Mouse (Mus musculus) MEL-GATA-1-ER (cell line): ENCODE data around the gene Dcakd.

Source experiments
- DNase-seq: peaks from one replicate; pipeline ENCODE4 v3.0.0-alpha.2; 2012; ENCODE audit warnings: low read depth; ENCODE audit errors: extremely low read depth

Dcakd gene

DNA sequence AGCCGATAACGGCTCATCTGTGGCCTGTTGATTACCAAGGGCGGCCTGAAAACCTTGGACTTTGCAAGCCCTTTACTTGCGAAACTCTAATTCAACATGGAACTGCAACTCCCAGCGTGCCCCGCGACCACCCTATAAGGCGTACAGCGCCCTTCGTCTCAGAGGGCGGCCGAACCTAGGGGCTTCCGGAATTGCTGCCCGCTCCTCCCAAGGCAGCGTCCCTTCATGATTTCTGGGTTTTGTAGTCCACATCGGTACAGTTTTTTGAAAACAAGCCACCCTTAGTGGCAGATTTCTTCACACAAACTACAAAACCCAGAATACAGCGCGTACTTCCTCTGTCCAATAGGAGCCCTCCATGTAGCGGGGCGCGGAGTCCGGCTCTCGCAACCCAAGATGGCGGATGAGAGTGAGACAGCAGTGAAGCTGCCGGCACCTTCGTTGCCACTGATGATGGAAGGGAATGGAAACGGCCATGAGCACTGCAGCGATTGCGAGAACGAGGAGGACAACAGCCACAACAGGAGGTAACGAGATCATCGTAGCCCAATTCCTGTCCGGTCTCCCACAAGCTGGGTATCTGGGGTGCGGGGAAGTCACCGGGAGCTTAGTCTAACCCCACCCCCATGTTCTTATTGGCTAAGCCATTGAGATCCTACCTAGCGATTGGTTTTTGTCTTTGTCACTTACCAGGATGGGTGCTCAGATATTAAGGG lies at the start of gene Dcakd, which contains the start of gene Nmt1:
Gene Dcakd (minus strand): TSS at position 158 of the 716 bp plus-strand sequence.
Gene Nmt1 (plus strand): TSS at position 15 of the 716 bp plus-strand sequence.
- peak; percentile 97 for DNase-seq

DNA sequence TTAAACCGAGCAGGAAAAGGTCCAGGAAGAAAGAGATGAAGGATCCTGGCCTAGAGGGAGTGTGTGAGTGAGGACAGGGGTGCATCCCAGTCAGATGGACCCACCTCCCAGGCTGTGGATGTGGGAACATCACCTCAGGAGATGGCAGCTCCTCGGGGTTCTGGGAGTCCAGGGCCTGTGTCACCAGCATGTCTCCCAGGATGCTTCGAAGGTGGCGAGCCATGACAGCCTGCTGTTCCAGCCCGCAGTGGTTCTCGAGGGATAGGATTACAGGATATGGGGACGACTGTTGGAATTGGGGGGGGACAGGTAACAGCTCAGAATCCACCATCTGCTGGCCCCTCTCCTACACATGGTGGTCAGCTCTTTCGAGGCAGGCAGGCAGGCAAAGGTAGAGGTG lies 48.4 kb upstream of the Dcakd start:
- no peak for DNase-seq

DNA sequence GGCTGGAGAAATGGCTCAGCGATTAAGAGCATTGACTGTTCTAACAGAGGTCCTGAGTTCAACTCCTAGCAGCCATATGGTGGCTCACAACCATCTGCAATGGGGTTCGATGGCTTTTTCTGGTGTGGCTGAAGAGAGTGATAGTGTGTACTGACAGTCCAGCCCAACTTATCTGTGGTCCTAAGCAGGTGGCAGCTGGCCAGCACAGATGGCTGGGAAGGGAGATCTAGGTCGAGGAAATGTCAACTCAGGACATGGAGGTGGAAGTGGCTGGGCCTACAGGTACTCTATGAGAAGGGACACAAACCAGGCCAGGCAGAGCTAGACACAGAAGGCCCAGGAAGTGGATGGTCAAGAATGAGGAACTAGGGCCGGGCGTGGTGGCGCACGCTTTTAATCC lies 47.9 kb upstream of the Dcakd start:
- no peak for DNase-seq

DNA sequence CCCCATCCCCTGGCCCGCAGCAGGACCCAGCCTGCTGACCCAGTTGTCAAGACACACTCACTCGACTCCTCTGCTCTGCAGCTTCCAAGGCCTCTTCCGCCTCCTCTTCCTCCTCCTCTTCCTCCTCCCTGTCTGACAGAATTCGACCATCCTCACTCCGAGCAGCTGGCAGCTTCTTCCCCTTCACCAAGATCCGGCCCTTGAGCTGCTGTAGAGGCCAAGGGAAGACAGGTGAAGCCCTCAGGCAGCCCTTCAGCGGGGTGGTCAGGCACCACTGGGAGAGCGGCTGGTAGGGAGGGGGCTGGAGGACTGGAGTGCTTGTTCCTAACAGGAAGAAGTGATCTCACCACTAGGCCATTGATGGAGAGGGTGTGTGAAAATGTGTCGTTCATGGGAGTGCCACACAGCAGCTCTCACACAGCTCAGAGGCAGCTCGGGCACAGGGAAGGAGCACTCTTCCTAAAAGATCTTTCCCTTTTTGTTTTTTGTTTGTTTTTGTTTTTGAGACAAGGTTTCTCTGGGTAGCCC lies 46.7 kb upstream of the Dcakd start:
- no peak for DNase-seq

DNA sequence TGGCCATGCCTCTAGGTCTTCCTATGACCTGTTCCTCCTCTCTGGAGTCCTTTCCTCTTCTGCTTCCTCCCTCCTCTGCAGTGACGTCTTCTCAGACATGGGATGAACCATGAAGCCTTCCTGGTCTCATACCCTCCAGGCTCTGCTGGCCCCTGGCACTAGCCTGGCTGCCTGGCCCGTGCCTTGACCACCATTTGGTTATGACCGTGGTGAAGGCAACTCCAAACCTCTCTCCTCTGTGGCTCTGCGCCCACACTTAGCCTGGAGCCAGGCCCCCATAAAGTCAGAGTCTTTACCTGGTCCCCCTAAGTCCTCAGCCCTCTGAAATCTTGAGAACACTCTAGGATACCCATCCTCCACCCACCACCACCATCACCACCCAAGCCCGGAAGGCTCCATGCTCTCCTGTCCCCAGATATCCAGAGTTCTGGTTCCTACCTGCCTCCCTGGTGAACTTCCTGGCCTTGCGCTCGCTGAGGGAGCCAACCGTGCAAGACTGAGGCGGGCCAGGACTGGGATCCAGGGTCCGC lies 46.1 kb upstream of the Dcakd start:
- DNase-seq: no peak

DNA sequence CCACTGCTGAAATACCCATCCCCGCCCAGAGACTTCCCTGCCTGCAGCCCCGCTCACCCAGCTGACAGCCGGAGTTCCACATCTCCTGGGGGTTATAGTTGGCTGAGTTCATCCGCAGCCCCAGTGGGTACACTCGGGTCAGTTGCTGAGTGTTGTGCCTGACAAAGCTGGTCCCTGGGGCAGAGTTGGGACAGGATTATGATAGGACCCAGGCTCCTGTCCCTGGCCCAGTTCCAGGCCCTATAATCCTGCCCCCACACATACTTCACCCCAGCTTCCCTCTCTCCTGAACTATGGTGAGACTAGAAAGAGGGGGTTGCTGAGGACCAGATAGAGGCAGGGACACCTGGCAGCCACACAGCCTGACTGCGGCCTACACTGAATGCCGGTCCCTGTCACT lies 45.5 kb upstream of the Dcakd start:
- DNase-seq: no peak

DNA sequence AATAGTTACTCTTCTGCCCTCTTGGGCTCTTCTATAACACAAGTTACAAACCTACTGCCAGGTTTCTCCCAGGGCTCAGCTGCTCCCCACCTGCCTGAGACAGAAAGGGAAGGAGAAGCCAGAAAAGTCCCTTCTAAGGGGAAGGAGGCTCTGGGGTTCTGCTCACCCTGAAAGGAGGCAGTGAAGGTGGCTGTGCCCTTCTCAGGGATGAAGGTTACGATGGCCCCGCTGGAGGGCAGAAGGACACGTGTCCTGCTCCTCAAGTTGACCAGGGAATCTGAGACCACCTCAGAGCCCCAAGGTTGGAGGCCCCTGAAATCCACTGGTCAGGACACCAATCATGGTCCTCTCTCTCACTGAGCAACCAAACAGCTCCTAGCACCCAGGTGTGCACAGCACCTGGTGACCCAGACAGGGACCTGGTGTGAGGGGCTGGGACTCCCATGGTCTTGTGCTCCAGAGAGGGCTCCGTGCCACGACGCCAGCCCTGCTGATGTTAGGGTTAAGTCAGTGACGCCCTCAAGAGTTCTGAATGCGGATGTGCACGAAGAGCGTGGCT lies 42.3 kb upstream of the Dcakd start:
- no peak for DNase-seq

DNA sequence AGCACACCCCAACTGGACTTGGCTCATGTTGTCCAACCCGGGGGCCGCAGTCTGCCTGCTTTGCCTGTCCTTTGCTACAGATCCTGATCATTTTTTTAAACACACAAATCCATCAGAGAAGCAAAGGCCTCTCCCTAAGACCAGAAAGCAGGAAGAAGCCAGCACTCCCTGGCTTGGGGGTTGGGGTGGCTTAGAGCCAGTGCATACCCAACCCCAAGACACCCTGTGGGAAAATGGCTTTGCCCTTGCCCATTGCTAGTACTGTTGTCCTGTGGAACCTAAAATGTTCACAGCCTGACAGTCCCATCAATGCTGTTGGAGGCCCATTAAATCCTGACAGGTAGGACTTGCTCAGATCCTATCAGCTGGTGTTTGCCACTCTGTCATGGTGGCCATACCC lies 41.6 kb upstream of the Dcakd start:
- DNase-seq: no peak

DNA sequence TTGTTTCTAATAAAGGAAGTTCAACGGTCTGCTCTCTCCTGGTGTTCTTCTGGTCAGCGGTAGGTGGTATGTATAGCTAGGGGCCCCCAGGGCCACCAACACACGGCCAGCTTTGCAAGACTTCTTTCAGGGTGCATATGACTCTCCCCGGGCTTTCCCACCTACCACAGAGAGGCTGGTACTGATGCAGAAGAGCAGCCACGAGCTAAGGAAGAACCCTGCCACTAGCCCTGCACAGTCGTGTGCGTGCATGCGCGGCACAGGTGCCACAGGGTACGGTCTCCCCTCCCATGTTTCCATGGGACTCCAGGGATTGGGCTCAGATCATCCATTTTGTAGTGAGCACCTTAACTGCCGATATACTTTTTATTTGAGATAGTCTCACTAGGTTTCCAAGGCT lies 40.8 kb upstream of the Dcakd start:
- DNase-seq: no peak

DNA sequence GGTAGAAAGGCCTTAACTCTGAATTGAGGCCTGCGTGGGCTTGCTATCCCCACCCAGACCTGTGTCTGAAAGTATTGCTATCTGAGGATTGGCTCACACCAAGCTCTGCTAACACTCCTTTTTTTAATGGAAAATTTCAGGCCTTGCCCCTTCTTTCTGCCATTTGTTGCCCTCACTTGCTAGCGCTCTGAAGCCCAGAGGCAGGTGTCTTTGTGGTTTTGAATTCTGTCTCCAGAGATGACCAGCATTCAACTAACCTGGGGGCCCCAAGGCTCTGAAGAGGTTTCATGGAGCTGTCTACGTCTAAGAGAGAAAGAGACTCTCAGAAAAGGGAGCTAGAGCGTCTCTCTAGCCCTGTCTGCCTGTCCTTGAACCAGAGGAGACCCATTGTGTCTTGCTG lies 40.1 kb upstream of the Dcakd start:
- no peak for DNase-seq

DNA sequence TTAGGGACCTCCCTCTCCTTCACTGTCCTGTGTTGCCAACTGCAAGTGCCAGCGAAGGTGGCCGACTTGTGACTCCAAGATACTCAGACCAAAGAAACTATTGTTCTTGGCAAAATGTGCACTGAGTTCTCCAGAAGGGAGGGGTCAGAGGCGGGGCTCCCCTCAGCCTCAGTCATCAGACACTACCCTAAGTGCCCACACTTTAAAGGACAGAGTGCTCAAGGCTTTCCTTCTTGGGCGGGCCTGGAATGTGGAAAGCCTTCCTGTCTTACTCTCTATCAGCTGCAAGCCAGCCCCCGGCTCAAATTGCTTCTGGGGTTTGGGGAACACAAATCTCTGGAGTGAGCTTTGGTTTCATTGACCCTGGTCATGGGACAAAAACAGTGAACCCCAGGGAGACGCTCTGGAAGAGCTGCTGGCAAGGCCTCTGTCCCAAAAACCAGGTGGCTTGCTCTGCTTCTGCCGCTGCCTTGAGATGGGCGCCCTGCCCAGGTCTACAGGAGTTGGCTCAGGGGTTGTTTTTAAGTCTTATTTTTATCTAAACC lies 39.4 kb upstream of the Dcakd start:
- no peak for DNase-seq

DNA sequence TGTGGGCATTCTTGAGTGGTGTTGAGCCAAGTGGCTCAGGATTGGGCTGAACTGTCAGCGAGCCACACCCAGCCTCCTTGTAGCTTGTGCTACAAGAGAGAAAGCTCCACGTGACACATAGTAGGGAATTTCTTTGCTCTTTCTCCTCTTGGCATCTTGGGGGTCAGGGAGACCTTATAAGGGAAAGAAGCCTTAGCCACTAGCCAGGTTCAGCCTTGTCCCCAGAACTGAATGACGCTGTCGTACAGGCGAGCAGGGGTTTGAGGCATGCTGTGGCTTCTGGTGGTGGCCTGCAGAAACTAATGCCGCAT lies 38.9 kb upstream of the Dcakd start:
- no peak for DNase-seq

DNA sequence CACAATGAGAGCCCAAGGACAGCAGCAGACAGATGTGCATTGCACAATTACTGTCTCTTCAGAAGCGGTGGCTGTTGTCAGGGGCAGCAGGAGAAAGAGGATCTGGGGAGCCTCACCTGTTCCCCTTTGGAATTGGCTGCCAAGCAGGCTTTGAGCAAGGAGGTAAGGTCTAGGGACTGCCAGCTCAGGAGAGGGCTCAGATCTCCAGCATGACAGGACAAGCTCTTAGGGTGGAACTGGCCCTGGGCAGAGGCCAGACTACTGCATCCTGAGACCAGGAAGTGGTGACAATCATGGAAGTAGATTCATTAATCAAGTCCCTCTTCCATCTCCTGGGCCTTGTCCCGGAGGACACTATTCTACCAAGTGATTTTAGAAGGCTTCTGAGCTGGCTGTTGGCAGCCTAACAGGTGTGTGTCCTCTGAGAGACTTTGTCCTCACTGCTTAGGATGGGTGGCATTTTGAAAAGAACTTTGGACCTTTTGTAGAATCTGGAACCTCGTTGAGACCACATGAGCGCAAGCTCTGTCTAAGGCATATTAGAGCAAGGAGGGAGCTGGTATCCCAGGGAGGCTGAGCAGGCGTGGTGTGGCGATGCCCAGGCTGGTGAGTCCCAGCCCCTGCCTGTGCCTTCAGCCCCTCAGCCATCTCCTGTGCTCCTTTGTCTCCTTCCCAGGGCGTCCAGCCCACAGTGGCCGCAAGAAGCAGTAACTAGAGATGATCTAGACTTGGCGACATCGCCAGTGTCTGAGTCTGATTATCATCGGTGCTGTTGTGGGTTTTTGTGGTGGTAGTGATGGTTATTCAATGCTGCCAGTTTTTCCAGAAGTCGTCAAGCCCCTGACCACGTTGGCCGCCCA lies 38.3 kb upstream of the Dcakd start:
- no peak for DNase-seq

DNA sequence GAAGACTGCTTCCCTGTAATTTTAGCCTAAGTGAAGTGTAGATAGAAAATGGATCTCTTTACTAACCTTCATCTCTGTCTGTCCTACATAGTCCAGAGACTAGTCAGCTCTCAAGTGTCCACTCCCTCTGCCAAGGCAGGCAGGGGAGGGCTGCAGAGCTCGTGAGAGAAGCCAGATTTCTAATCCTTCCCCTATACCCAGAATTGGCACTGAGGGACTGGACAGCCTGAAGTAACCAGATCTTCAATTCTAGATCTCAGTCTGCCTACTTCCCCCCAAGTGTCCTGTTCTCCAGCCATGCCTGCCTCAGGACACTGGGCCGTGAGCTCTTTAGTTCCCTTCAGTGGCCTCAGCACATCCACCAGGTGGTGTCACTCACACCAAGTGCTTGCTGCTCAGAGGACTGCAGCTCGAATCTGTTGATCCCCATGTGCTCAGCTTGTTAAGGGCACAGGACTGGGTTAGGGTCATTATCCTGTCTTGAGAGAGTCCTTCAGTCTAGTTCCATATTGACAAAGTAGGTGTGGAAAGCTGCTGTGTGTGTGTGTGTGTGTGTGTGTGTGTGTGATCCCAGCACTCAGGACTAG lies 30.5 kb upstream of the Dcakd start:
- DNase-seq: no peak

DNA sequence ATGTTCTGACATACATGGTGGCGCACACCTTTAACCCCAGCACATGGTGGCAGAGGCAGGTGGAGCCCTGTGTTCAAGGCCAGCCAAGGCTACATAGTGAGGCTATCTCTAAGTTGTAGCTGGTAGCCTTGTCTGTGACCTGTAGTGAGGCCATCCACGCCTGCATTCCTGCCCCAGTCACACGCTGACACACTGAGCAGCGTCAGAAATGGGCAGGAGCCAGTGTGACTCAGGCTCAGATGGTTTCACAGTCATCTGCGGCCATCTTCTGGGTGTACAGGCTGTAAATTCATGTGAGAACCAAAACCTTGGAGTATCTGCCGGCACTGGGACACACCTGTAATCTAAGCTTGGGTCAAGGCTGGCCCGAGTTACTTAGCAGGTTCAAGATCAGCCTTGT lies 28.5 kb upstream of the Dcakd start:
- no peak for DNase-seq

DNA sequence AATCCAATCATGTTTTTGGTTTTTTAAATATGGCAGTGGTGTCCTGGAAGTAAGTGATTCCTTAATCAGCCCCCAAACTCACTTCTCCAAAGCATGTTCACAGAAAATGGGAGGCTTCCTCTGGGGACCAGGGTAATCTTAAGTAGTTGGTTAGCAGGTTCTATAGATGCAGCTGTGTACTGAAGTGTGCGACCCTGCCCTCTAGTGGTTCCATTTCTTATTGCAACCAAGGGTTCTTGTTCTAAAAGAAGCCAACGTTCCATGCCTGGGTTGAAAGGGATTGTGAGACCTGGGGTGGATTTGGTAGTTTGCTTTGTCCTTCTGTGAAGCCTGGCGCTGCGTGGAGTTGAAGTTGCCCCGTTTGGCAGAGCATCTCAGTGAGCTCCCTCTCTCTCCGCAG lies 26.7 kb upstream of the Dcakd start:
- DNase-seq: peak; percentile 47

DNA sequence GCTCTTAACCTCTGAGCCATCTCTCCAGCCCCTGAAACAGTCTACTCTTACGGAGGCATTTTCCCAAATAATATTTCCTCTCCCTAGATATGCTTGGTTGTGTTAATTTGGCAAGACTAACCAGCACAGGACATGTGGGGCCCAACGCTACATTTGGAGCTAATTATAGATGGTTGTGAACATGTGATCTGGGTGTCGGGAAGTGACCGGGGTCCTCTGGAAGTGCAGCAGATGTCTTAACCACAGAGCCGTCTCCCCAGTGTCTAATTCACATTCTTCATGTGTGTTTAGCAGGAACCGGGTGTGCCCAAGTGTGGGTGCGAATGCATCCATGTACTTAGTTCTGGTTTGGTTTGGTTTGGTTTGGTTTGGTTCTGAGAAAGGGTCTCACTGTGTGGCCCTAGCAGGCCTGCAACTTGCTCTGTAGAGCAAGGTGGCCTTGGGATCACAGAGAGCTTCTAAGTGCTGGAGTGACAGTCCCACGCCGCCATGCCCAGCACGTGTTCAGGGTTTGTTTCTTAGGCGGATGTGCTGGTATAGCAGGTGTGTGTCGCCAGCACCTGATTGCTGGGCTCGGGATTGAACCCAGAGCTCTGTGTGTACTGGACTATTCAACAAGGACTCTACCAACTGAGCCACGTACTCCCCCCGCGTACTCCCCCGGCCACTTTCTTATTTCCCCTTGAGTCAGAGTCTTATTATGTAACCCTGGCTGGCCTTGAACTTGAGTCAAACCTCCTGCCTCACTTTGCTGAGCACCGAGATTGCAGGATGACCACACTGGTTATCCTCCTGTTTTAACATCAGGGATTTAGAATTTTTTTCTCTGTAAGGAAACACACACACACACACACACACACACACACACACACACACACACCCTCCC lies 25.3 kb upstream of the Dcakd start:
- DNase-seq: no peak

DNA sequence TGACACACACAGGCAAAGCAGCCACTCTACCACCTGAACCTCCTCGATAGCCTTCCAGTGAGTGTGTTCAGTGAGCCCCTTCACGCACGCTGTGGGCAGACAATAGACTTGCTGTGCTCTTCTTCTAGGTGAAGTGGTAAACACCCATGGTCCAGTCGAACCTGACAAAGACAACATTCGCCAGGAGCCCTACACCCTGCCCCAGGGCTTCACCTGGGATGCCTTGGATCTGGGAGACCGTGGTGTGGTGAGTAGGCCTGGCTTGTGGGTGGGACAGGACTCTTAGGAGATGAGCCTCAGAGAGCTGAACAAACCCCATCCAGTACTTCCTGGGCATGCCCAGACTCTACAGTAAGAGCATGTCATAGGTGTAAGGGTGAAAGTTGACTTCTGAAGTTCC lies 23.9 kb upstream of the Dcakd start:
- DNase-seq: no peak

DNA sequence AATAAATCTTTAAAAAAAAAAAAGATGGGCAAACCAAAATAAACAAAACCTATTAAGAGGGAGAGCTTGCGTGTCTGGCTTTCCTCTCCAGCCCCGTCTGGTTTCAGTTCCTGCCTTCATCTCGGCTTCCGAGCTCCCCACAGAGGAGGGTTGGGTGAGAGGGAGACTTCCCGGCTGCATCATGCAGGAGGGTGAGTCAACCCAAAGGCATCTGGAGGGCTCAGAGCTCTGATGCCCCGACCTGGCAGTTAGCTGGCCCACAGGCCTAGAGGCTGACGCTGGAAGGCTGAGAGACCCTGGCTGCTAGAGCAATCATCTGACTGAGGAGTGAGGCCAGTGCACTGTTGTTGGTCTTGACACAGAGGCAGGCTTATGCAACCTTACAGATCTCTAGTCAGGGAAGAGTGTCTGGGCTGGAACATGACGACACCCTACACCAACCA lies 23.1 kb upstream of the Dcakd start:
- no peak for DNase-seq

DNA sequence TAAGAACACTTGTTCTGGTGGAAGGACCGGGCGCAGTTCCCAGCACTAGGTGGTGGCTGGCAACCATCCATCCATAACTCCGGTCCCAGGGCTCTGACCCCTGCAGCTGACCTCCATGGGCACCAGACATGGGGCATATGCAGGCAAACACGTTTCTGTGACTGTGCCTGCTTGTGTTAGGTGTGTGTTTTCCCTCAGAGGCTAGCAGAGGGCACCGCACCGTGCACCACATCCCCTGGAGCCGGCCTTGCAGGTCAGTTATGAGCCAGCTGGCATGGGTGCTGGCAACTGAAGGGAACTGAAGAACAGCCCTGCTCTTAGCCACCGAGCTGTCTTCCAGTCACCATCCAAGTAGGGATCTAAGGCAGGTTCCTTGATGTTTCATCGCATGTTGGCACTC lies 22.0 kb upstream of the Dcakd start:
- DNase-seq: no peak
